Mouse (Mus musculus): ENCODE data around the gene Trpc3. TPM values are rescaled to one million over a fixed set of nuclear protein-coding genes. Genes with fewer than 3 reads are reported as not detected.
A peak's percentile ranks its signal among the peaks of the same experiment; 100 is the strongest.
"Not testable (repeated sequence)": the region's sequence is repeated elsewhere in the genome, so short reads cannot be mapped to it uniquely, and the experiment has no call there.

The Trpc3 gene
- total RNA-seq, 2 experiments from 2014 or later: 5.9 to 6.2 TPM

- DNase-seq (ENCODE audit: extremely low spot score in 1 of 2, low spot score in 1 of 2): no peak
Measured at GRCm38 (mm10) chr3:36605894-36606783, 83.8 kb downstream of the Trpc3 start.

GRCm38 (mm10) chr3:36599773-36600172 is 90.2 kb downstream of the Trpc3 start:
- DNase-seq (ENCODE audit: extremely low spot score in 1 of 2, low spot score in 1 of 2): not testable (repeated sequence)

- no peak for DNase-seq (ENCODE audit: extremely low spot score in 1 of 2, low spot score in 1 of 2)
Measured at GRCm38 (mm10) chr3:36598811-36599210, 91.2 kb downstream of the Trpc3 start.

GRCm38 (mm10) chr3:36571827-36572378 is 118.1 kb downstream of the Trpc3 start, which contains the start of gene Ccna2:
Gene Ccna2, minus strand, starts transcription at chr3:36572150.
- DNase-seq (ENCODE audit: extremely low spot score in 1 of 2, low spot score in 1 of 2): peak; percentile 95

- peak in 1 of 2 experiments; percentile 5 for DNase-seq (ENCODE audit: extremely low spot score in 1 of 2, low spot score in 1 of 2)
Measured at GRCm38 (mm10) chr3:36571361-36571826, 118.6 kb downstream of the Trpc3 start.

Other genes starting within 250 kb of the Trpc3 start
- 10 to 100 TPM; 54.5 to 59.8 TPM for gene Anxa5, start 214.3 kb downstream of the Trpc3 start, total RNA-seq (2021)
- not detected for gene 1810062G17Rik, start 214.2 kb downstream of the Trpc3 start, total RNA-seq (2021)
- 1 to 10 TPM; 1.7 to 2.9 TPM for gene Gm11549, start 168.4 kb downstream of the Trpc3 start, total RNA-seq (2021)
- 10 to 100 TPM; 38.9 to 42.2 TPM for gene Exosc9, start 137.6 kb downstream of the Trpc3 start, total RNA-seq (2021)
- gene Ccna2, start 118.0 kb downstream of the Trpc3 start, total RNA-seq (2021): 1 to 10 TPM; 1.3 to 2.0 TPM
- 10 to 100 TPM; 14.3 to 16.7 TPM for gene Bbs7, start 76.7 kb downstream of the Trpc3 start, total RNA-seq (2021)
- 10 to 100 TPM; 78.3 to 97.3 TPM for gene 4932438A13Rik, start 172.9 kb upstream of the Trpc3 start, total RNA-seq (2021)